Mouse (Mus musculus) bone marrow macrophage, adult 2 months (primary cell): Measurements from ENCODE around the gene Adar. TPM values are rescaled to one million over a fixed set of nuclear protein-coding genes. Genes with fewer than 3 reads are reported as not detected.

Source experiments
- H3K27ac ChIP-seq: 2 replicates; pipeline ENCODE4 v1.5.1; 2012; ENCODE audit warnings: low read depth, low read length; ENCODE audit not compliant: insufficient read depth
- H3K4me1 ChIP-seq: 2 replicates; pipeline ENCODE4 v1.6.1; 2012; ENCODE audit warnings: low read length; ENCODE audit not compliant: control insufficient read depth, insufficient read depth
- H3K4me3 ChIP-seq: 2 replicates; pipeline ENCODE4 v1.5.1; 2012; ENCODE audit warnings: mild to moderate bottlenecking, low read length, moderate library complexity; ENCODE audit not compliant: insufficient read depth
- CTCF ChIP-seq: IDR thresholded peaks from 2 replicates; pipeline ENCODE4 v1.5.1; 2012; ENCODE audit warnings: low read depth, mild to moderate bottlenecking, low read length, moderate library complexity
- POLR2A ChIP-seq: IDR thresholded peaks from 2 replicates; pipeline ENCODE4 v1.6.1; 2012; ENCODE audit warnings: mild to moderate bottlenecking, low read depth, low read length, borderline replicate concordance
- polyA plus RNA-seq: library from polyadenylated mRNA; stranded (reverse); fragments of >200 nt; gene quantifications from 2 replicates; pipeline ENCODE4 v1.2.4, GENCODE M21; 2012; ENCODE audit not compliant: missing spikeins, insufficient read depth, insufficient read length

Gene Adar
- polyA plus RNA-seq, 1 experiment, result 61.1 TPM

GRCm38 (mm10) chr3:89730350-89731331, 15.8 kb downstream of the Adar start:
- TF ChIP-seq CTCF (no peak), POLR2A (no peak)
- peak overlapping the region; percentile 73 for H3K4me3 ChIP-seq
- H3K4me1 ChIP-seq, result peaks cover 24% of the 10 kb centered on the region
- H3K27ac ChIP-seq, result peak overlapping the region; percentile 71

GRCm38 (mm10) chr3:89732091-89732490, 17.3 kb downstream of the Adar start:
- peaks cover 22% of the 10 kb centered on the region for H3K4me1 ChIP-seq

DNA sequence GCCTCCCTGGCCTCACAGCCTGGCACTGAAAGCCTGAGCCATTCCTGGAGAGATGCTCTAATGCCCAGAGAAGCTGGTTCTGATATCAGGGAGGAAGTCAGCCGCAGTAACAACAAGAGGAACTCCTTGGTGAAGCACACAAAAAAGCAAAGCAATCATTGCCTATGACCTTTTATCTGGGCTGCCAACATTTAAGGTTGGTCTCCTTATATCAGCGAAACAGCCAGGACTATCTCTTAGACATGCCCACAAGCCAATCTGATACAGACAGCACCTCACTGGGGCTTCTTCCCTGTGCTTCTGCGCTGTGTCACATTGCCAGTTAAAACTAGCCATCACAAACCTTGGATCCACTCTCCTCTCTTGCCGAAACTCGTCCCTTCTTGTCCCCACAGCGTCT, 23.7 kb downstream of the Adar start:
- peaks cover under 1% of the 10 kb centered on the region; the same call in 1 of the 2 replicates for H3K4me1 ChIP-seq
- H3K27ac ChIP-seq, result no peak overlapping the region
- TF ChIP-seq CTCF (no peak), POLR2A (no peak)
- H3K4me3 ChIP-seq, result no peak overlapping the region

More at GRCm38 (mm10) chr3:89732091-89732490, 17.3 kb downstream of the Adar start:
- no peak for TF ChIP-seq CTCF
- TF ChIP-seq POLR2A, result no peak
- no peak overlapping the region for H3K4me3 ChIP-seq
- H3K27ac ChIP-seq, result no peak overlapping the region

- H3K4me3 ChIP-seq, result no peak overlapping the region
- TF ChIP-seq POLR2A, result no peak
- no peak for TF ChIP-seq CTCF
- H3K4me1 ChIP-seq, result no peaks in the 10 kb centered on the region
- H3K27ac ChIP-seq, result no peak overlapping the region
Measured at GRCm38 (mm10) chr3:89752307-89752706, 37.5 kb downstream of the Adar start.

DNA sequence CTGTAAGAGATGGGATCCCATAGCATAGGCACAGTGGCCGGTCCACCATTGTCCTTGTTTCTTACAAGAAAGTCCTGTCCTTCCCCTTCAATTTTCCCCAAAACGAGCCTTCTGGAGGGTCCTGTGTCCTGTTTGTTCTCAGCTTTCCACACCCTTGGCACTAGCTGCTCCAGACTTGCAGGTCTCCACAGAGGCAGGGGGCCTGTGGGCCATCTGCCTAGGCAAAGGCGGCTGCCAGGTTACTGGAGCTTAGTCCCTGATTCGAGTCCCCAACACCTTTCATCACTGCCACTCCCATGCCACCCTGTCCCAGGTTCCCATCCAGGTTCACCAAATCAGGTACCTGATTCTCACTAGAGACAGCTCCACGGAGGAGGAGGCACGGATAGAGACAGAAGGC, 40.5 kb downstream of the Adar start:
- no peak overlapping the region for H3K27ac ChIP-seq
- TF ChIP-seq POLR2A (no peak), CTCF (no peak)
- no peak overlapping the region for H3K4me3 ChIP-seq
- H3K4me1 ChIP-seq, result no peaks in the 10 kb centered on the region

- Histone ChIP-seq H3K4me3 (no peak overlapping the region), H3K4me1 (0 out of 2 replicates have a peak, but pooled peaks cover 2% of the 10 kb centered on the region), H3K27ac (no peak overlapping the region)
- TF ChIP-seq CTCF, result no peak
- no peak for TF ChIP-seq POLR2A
Measured at GRCm38 (mm10) chr3:89757851-89758250, 43.0 kb downstream of the Adar start.

DNA sequence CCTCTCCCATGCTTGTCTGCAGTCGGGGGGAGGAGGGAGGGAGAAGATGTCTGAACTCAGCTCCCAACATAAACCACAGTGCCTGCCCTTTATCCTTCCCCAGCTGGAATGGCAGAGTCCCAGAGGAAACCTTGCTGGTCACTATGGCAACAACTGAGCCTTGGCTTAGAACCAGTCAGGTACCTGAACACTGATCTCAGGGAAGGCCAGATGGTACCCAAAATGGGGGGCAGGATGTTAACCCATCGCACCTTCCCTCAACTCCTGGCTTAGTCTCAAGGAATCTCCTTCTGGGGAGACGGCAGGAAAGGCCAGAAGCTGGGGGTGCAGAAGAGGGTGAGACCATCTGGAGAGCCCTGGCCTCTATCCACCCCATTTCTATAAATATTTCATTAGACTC, 45.0 kb downstream of the Adar start:
- Histone ChIP-seq H3K4me1 (peaks cover 2% of the 10 kb centered on the region; the same call in 1 of the 2 replicates), H3K4me3 (no peak overlapping the region), H3K27ac (no peak overlapping the region)
- TF ChIP-seq POLR2A (no peak), CTCF (no peak)

GRCm38 (mm10) chr3:89764119-89764724, 49.4 kb downstream of the Adar start, which contains the start of gene Chrnb2:
Gene Chrnb2, minus strand, starts transcription at chr3:89764632.
- peaks cover 2% of the 10 kb centered on the region; the same call in 1 of the 2 replicates for H3K4me1 ChIP-seq
- H3K4me3 ChIP-seq, result no peak within 1 kb of the TSS
- H3K27ac ChIP-seq, result no peak within 1 kb of the TSS
- TF ChIP-seq CTCF (no peak), POLR2A (no peak)

DNA sequence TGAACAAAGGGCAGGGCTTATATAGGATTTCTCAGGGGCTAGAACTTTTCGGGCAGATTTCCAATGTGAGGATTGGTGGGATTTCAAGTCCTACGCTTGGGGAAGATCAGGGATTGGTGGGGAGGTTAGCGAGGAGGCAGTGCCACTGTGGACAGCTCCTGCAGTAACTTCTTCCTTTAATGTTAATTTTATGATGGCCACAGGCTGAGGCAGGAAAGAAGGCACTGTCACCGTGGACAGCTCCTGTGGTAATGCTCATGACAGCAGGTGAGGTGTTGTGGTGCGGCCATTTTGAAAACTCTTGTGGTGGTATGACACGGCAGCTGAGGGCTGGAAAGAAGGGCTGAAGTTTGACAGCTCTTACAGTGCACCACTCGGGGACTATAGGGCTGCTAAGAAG, 54.8 kb downstream of the Adar start:
- TF ChIP-seq POLR2A (no peak), CTCF (no peak)

DNA sequence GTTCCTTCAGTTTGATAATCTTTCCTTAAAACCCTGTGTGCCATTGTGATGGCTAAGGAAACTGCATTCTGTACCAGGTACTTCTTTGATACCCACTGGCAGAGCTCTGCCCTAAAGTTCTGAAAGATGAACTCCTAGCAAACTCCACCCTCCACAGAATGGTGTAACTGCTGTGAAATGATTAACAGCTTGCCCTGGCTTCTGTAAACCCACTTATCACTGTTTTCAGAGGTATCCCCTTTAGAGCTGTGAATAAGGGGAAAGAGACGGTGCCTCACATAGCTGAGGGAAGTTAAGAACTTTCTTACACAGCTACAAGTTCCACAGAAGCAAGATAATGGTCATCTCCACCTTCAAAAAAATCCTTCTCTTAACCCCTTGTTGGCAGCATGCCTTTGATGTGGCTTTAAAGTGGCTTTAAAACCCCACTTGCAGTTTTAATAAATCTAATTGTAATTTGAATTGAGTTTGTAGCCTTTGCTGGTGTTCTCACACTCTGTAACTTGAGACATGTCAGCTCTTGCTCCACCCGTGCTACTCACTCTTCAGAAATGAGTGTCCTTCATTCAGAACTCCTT, 55.7 kb downstream of the Adar start:
- Histone ChIP-seq H3K27ac (no peak overlapping the region), H3K4me1 (peaks cover 14% of the 10 kb centered on the region), H3K4me3 (no peak overlapping the region)
- TF ChIP-seq CTCF, result no peak
- no peak for TF ChIP-seq POLR2A

More for the DNA sequence above, 54.8 kb downstream of the Adar start:
- H3K4me1 ChIP-seq, result peaks cover 5% of the 10 kb centered on the region
- H3K4me3 ChIP-seq, result no peak overlapping the region
- no peak overlapping the region for H3K27ac ChIP-seq
